Mouse (Mus musculus) liver, adult 2 months (tissue): ENCODE results near the gene Olfr1224-ps1.

Experiments
- CTCF ChIP-seq: fragments of 200-500 bp; IDR thresholded peaks from 2 replicates; pipeline ENCODE4 v1.5.1; 2011; ENCODE audit warnings: low read depth, low read length, control low read depth
- POLR2A ChIP-seq: fragments of 200-500 bp; IDR thresholded peaks from 2 replicates; pipeline ENCODE4 v1.6.1; 2011; ENCODE audit warnings: low read length, control low read depth; ENCODE audit not compliant: insufficient read depth; ENCODE audit errors: extremely low read depth

GRCm38 (mm10) chr2:89199948-89200347, 36.1 kb upstream of the Olfr1224-ps1 start, which contains the start of gene Olfr1226:
- TF ChIP-seq POLR2A, result no peak
- no peak for TF ChIP-seq CTCF
